Mouse (Mus musculus) hindbrain, postnatal 0 days (tissue): ENCODE measurements around the gene Cnr2. TPM values are rescaled to one million over a fixed set of nuclear protein-coding genes. Genes with fewer than 3 reads are reported as not detected.

ENCODE experiments used
- ATAC-seq: fragments of 200-750 bp; cut with Nextera tagmentation; 2 replicates; pipeline ENCODE4 v1.8.0; 2017; ENCODE audit warnings: mild to moderate bottlenecking, moderate TSS enrichment, moderate library complexity
- DNase-seq: peaks from one replicate; pipeline ENCODE4 v3.0.0-alpha.2; 2015; ENCODE audit warnings: low spot score
- H3K27ac ChIP-seq: fragments of 300-500 bp; sonication (generic); 2 replicates; pipeline ENCODE4 v1.5.1; 2014; ENCODE audit warnings: mild to moderate bottlenecking
- H3K27me3 ChIP-seq: fragments of 300-500 bp; sonication (generic); 2 replicates; pipeline ENCODE4 v1.6.1; 2014; ENCODE audit warnings: low read length, mixed read lengths; ENCODE audit not compliant: insufficient read depth
- H3K36me3 ChIP-seq: fragments of 300-500 bp; sonication (generic); 2 replicates; pipeline ENCODE4 v1.6.1; 2014; ENCODE audit warnings: low read length, mixed read lengths; ENCODE audit not compliant: insufficient read depth
- H3K4me1 ChIP-seq: fragments of 300-500 bp; sonication (generic); 2 replicates; pipeline ENCODE4 v1.6.1; 2014; ENCODE audit warnings: antibody characterized with exemption, low read length, mixed read lengths; ENCODE audit not compliant: insufficient read depth
- H3K4me2 ChIP-seq: fragments of 300-500 bp; sonication (generic); 2 replicates; pipeline ENCODE4 v1.6.1; 2014; ENCODE audit warnings: low read depth, mild to moderate bottlenecking, low read length, moderate library complexity, mixed read lengths
- H3K4me3 ChIP-seq: fragments of 300-500 bp; sonication (generic); 2 replicates; pipeline ENCODE4 v1.5.1; 2014; ENCODE audit warnings: low read length
- H3K9ac ChIP-seq: fragments of 300-500 bp; sonication (generic); replicated peaks from 2 replicates; pipeline ENCODE4 v1.6.1; 2014; ENCODE audit warnings: mild to moderate bottlenecking, low read length, moderate library complexity, mixed read lengths
- H3K9me3 ChIP-seq: fragments of 300-500 bp; sonication (generic); 2 replicates; pipeline ENCODE4 v1.6.1; 2016; ENCODE audit warnings: low read length, mixed read lengths
- CTCF ChIP-seq: IDR thresholded peaks from 2 replicates; pipeline ENCODE4 v1.5.1; 2016; ENCODE audit warnings: antibody characterized with exemption, control low read depth, low read depth
- WGBS: fragments of 180-500 bp; shearing (Covaris S2); extraction: QIAGEN DNeasy Blood & Tissue Kit; methylation state at CpG from one replicate; pipeline ENCODE4 v1.1.7; 2014; 5-methylcytosine and 5-hydroxymethylcytosine counted together
- polyA plus RNA-seq: library from polyadenylated mRNA; unstranded; fragments of >200 nt; fragmentation: Nextera tagmentation; extraction: Ambion mirVana; gene quantifications from 2 replicates; pipeline ENCODE4 v1.2.1, GENCODE M21; 2015
- total RNA-seq: library from RNA; depleted of rRNA; stranded (reverse); fragments of >200 nt; gene quantifications from 2 replicates; pipeline ENCODE4 v1.2.3, GENCODE M21; 2014

Gene Cnr2
- total and polyA plus RNA-seq, 2 experiments from 2014 or later: 0.04 to 0.58 TPM

GRCm38 (mm10) chr4:135943389-135943788 lies 48.2 kb downstream of the Cnr2 start:
- H3K27ac ChIP-seq: no peak overlapping the region
- 37% methylated on average over 4 of the region's 4 CpGs for WGBS
- no peak for TF ChIP-seq CTCF

GRCm38 (mm10) chr4:135945706-135946105 lies 50.5 kb downstream of the Cnr2 start:
- Histone ChIP-seq H3K4me3 (peak overlapping the region; percentile 75), H3K4me1 (peaks cover 4% of the 10 kb centered on the region; the same call in 1 of the 2 replicates), H3K27ac (peak overlapping the region; percentile 87), H3K9ac (peak overlapping the region; percentile 57), H3K9me3 (no peaks in the 10 kb centered on the region), H3K27me3 (no peaks in the 10 kb centered on the region), H3K4me2 (peak overlapping the region; percentile 89), H3K36me3 (no peaks in the 10 kb centered on the region)
- ATAC-seq (peak; percentile 4; the same call in 1 of the 2 replicates), DNase-seq (no peak)
- WGBS: 73% methylated on average over 10 of the region's 10 CpGs
- TF ChIP-seq CTCF: no peak

More at GRCm38 (mm10) chr4:135943389-135943788, 48.2 kb downstream of the Cnr2 start:
- Histone ChIP-seq H3K27me3 (no peaks in the 10 kb centered on the region), H3K9me3 (no peaks in the 10 kb centered on the region), H3K36me3 (peaks cover 6% of the 10 kb centered on the region; the same call in 1 of the 2 replicates), H3K4me3 (no peak overlapping the region), H3K4me1 (peaks cover 4% of the 10 kb centered on the region; the same call in 1 of the 2 replicates), H3K4me2 (no peak overlapping the region), H3K9ac (no peak overlapping the region)
- no peak for DNase-seq
- ATAC-seq: no peak

GRCm38 (mm10) chr4:135946278-135946658 lies 51.1 kb downstream of the Cnr2 start, which contains the start of gene Hmgcl:
Hmgcl (plus strand) TSS chr4:135946448.
- no peak for TF ChIP-seq CTCF
- under 1% methylated on average over 23 of the region's 23 CpGs for WGBS

GRCm38 (mm10) chr4:135946659-135947301 lies 51.6 kb downstream of the Cnr2 start:
- peaks cover 4% of the 10 kb centered on the region; the same call in 1 of the 2 replicates for H3K4me1 ChIP-seq
- H3K27ac ChIP-seq: peak overlapping the region; percentile 87
- peak; percentile 27 for ATAC-seq
- WGBS: 2% methylated on average over 28 of the region's 28 CpGs
- peak overlapping the region; percentile 57 for H3K9ac ChIP-seq
- H3K9me3 ChIP-seq: no peaks in the 10 kb centered on the region
- no peaks in the 10 kb centered on the region for H3K27me3 ChIP-seq
- no peak for TF ChIP-seq CTCF
- peak overlapping the region; percentile 75 for H3K4me3 ChIP-seq
- H3K36me3 ChIP-seq: no peaks in the 10 kb centered on the region
- peak overlapping the region; percentile 89 for H3K4me2 ChIP-seq
- DNase-seq: peak; percentile 55

More at GRCm38 (mm10) chr4:135946278-135946658, 51.1 kb downstream of the Cnr2 start, which contains the start of gene Hmgcl:
- Histone ChIP-seq H3K27me3 (no peaks in the 10 kb centered on the region), H3K36me3 (no peaks in the 10 kb centered on the region), H3K9ac (peak within 1 kb of the TSS; percentile 57), H3K4me3 (peak within 1 kb of the TSS; percentile 75), H3K9me3 (no peaks in the 10 kb centered on the region), H3K4me1 (peaks cover 4% of the 10 kb centered on the region; the same call in 1 of the 2 replicates), H3K27ac (peak within 1 kb of the TSS; percentile 87), H3K4me2 (peak within 1 kb of the TSS; percentile 89)
- DNase-seq: peak; percentile 96
- ATAC-seq: peak; percentile 95

GRCm38 (mm10) chr4:135948142-135948541 lies 52.9 kb downstream of the Cnr2 start:
- DNase-seq: no peak
- H3K4me2 ChIP-seq: no peak overlapping the region
- TF ChIP-seq CTCF: no peak
- H3K36me3 ChIP-seq: no peaks in the 10 kb centered on the region
- no peak overlapping the region for H3K9ac ChIP-seq
- H3K9me3 ChIP-seq: no peaks in the 10 kb centered on the region
- H3K27ac ChIP-seq: no peak overlapping the region
- no peak overlapping the region for H3K4me3 ChIP-seq
- ATAC-seq: no peak
- no peaks in the 10 kb centered on the region for H3K27me3 ChIP-seq
- WGBS: 95% methylated on average over 8 of the region's 8 CpGs
- H3K4me1 ChIP-seq: peaks cover 4% of the 10 kb centered on the region; the same call in 1 of the 2 replicates

- H3K9ac ChIP-seq: no peak overlapping the region
- DNase-seq (no peak), ATAC-seq (no peak)
- H3K4me3 ChIP-seq: no peak overlapping the region
- peaks cover 4% of the 10 kb centered on the region; the same call in 1 of the 2 replicates for H3K4me1 ChIP-seq
- WGBS: 74% methylated on average over 10 of the region's 10 CpGs
- no peak overlapping the region for H3K4me2 ChIP-seq
- no peak for TF ChIP-seq CTCF
- no peaks in the 10 kb centered on the region for H3K9me3 ChIP-seq
- no peaks in the 10 kb centered on the region for H3K27me3 ChIP-seq
- no peaks in the 10 kb centered on the region for H3K36me3 ChIP-seq
- no peak overlapping the region for H3K27ac ChIP-seq
Observed at GRCm38 (mm10) chr4:135949475-135949874, 54.3 kb downstream of the Cnr2 start.

- WGBS: 53% methylated on average over 6 of the region's 6 CpGs
- no peak for TF ChIP-seq CTCF
Observed at GRCm38 (mm10) chr4:135949911-135950310, 54.7 kb downstream of the Cnr2 start.

More at GRCm38 (mm10) chr4:135949911-135950310, 54.7 kb downstream of the Cnr2 start:
- Histone ChIP-seq H3K9me3 (no peaks in the 10 kb centered on the region), H3K27ac (no peak overlapping the region; the same call in 1 of the 2 replicates), H3K36me3 (peaks cover 1% of the 10 kb centered on the region; the same call in 1 of the 2 replicates), H3K27me3 (no peaks in the 10 kb centered on the region), H3K9ac (no peak overlapping the region), H3K4me3 (no peak overlapping the region), H3K4me1 (peaks cover 4% of the 10 kb centered on the region; the same call in 1 of the 2 replicates), H3K4me2 (no peak overlapping the region)
- DNase-seq (no peak), ATAC-seq (no peak)
